Mouse (Mus musculus) hindbrain, embryonic 14.5 days (tissue): Measurements from ENCODE around the gene Ppfia4. TPM values are rescaled to one million over a fixed set of nuclear protein-coding genes. Genes with fewer than 3 reads are reported as not detected.

Experiments used
- ATAC-seq: fragments of 200-750 bp; cut with Nextera tagmentation; 2 replicates; pipeline ENCODE4 v1.8.0; 2017; ENCODE audit warnings: moderate number of reproducible peaks, mild to moderate bottlenecking, moderate TSS enrichment, moderate library complexity; ENCODE audit not compliant: low FRiP score
- DNase-seq: peaks from one replicate; pipeline ENCODE4 v3.0.0-alpha.2; 2015; ENCODE audit warnings: low spot score
- H3K27ac ChIP-seq: fragments of 300-500 bp; sonication (generic); 2 replicates; pipeline ENCODE4 v1.5.1; 2014; ENCODE audit warnings: mild to moderate bottlenecking, moderate library complexity
- H3K27me3 ChIP-seq: fragments of 300-500 bp; sonication (generic); 2 replicates; pipeline ENCODE4 v1.6.1; 2014; ENCODE audit warnings: mild to moderate bottlenecking, low read length, mixed read lengths; ENCODE audit not compliant: control insufficient read depth, insufficient read depth
- H3K36me3 ChIP-seq: fragments of 300-500 bp; sonication (generic); replicated peaks from 2 replicates; pipeline ENCODE4 v1.6.1; 2014; ENCODE audit not compliant: control insufficient read depth, insufficient read depth
- H3K4me1 ChIP-seq: fragments of 300-500 bp; sonication (generic); replicated peaks from 2 replicates; pipeline ENCODE4 v1.6.1; 2014; ENCODE audit warnings: antibody characterized with exemption, low read length, mixed read lengths; ENCODE audit not compliant: control insufficient read depth, insufficient read depth
- H3K4me2 ChIP-seq: fragments of 300-500 bp; sonication (generic); replicated peaks from 2 replicates; pipeline ENCODE4 v1.6.1; 2014; ENCODE audit warnings: mild to moderate bottlenecking, moderate library complexity
- H3K4me3 ChIP-seq: fragments of 300-500 bp; sonication (generic); replicated peaks from 2 replicates; pipeline ENCODE4 v1.5.1; 2014; ENCODE audit warnings: mild to moderate bottlenecking, low read length
- H3K9ac ChIP-seq: fragments of 300-500 bp; sonication (generic); 2 replicates; pipeline ENCODE4 v1.6.1; 2014
- H3K9me3 ChIP-seq: fragments of 300-500 bp; sonication (generic); 2 replicates; pipeline ENCODE4 v1.6.1; 2016; ENCODE audit warnings: low read length; ENCODE audit not compliant: control insufficient read depth
- WGBS: fragments of 180-500 bp; shearing (Covaris S2); extraction: QIAGEN DNeasy Blood & Tissue Kit; methylation state at CpG from one replicate; pipeline ENCODE4 v1.1.7; 2014; 5-methylcytosine and 5-hydroxymethylcytosine counted together
- polyA plus RNA-seq: library from polyadenylated mRNA; unstranded; fragments of >200 nt; fragmentation: Nextera tagmentation; extraction: Ambion mirVana; gene quantifications from 2 replicates; pipeline ENCODE4 v1.2.1, GENCODE M21; 2014

Gene Ppfia4
- polyA plus RNA-seq, 1 experiment from 2014 or later, result 20.4 TPM

GRCm38 (mm10) chr1:134341641-134342277 lies 9.0 kb upstream of the Ppfia4 start:
- Histone ChIP-seq H3K4me2 (no peak overlapping the region), H3K27me3 (no peaks in the 10 kb centered on the region), H3K9me3 (no peaks in the 10 kb centered on the region), H3K4me1 (peaks cover 8% of the 10 kb centered on the region; the same call in 1 of the 2 replicates), H3K36me3 (peaks cover 12% of the 10 kb centered on the region), H3K4me3 (no peak overlapping the region), H3K27ac (no peak overlapping the region), H3K9ac (no peak overlapping the region)
- DNase-seq (no peak), ATAC-seq (no peak)
- 80% methylated on average over 5 of the region's 5 CpGs for WGBS

GRCm38 (mm10) chr1:134339757-134340619 lies 7.3 kb upstream of the Ppfia4 start:
- Histone ChIP-seq H3K4me3 (no peak overlapping the region), H3K9me3 (no peaks in the 10 kb centered on the region), H3K4me2 (no peak overlapping the region), H3K4me1 (peaks cover 8% of the 10 kb centered on the region; the same call in 1 of the 2 replicates), H3K27me3 (no peaks in the 10 kb centered on the region), H3K27ac (no peak overlapping the region), H3K36me3 (no peaks in the 10 kb centered on the region), H3K9ac (no peak overlapping the region)
- no peak for ATAC-seq
- DNase-seq, result no peak
- 91% methylated on average over 18 of the region's 18 CpGs for WGBS

- no peaks in the 10 kb centered on the region for H3K36me3 ChIP-seq
- H3K4me2 ChIP-seq, result no peak overlapping the region
- DNase-seq, result no peak
- no peak overlapping the region for H3K27ac ChIP-seq
- H3K9me3 ChIP-seq, result no peaks in the 10 kb centered on the region
- H3K4me3 ChIP-seq, result no peak overlapping the region
- no peak overlapping the region for H3K9ac ChIP-seq
- H3K4me1 ChIP-seq, result peaks cover 11% of the 10 kb centered on the region; the same call in 1 of the 2 replicates
- 97% methylated on average over 7 of the region's 7 CpGs for WGBS
- no peaks in the 10 kb centered on the region for H3K27me3 ChIP-seq
- no peak for ATAC-seq
Observed at GRCm38 (mm10) chr1:134339162-134339561, 6.4 kb upstream of the Ppfia4 start.

GRCm38 (mm10) chr1:134336958-134337710 lies 4.4 kb upstream of the Ppfia4 start:
- DNase-seq (no peak), ATAC-seq (no peak)
- Histone ChIP-seq H3K4me1 (0 out of 2 replicates have a peak, but pooled peaks cover 3% of the 10 kb centered on the region), H3K9ac (no peak overlapping the region), H3K27ac (no peak overlapping the region), H3K27me3 (no peaks in the 10 kb centered on the region), H3K36me3 (no peaks in the 10 kb centered on the region), H3K9me3 (no peaks in the 10 kb centered on the region), H3K4me2 (no peak overlapping the region), H3K4me3 (no peak overlapping the region)
- 83% methylated on average over 11 of the region's 11 CpGs for WGBS

- Histone ChIP-seq H3K36me3 (no peaks in the 10 kb centered on the region), H3K4me2 (no peak overlapping the region), H3K9me3 (no peaks in the 10 kb centered on the region), H3K9ac (no peak overlapping the region), H3K4me1 (0 out of 2 replicates have a peak, but pooled peaks cover 3% of the 10 kb centered on the region), H3K27ac (no peak overlapping the region), H3K27me3 (no peaks in the 10 kb centered on the region), H3K4me3 (no peak overlapping the region)
- DNase-seq (no peak), ATAC-seq (no peak)
- WGBS, result 85% methylated on average over 12 of the region's 12 CpGs
Observed at GRCm38 (mm10) chr1:134335924-134336810, 3.4 kb upstream of the Ppfia4 start.

- DNase-seq (no peak), ATAC-seq (no peak)
- Histone ChIP-seq H3K4me1 (0 out of 2 replicates have a peak, but pooled peaks cover 3% of the 10 kb centered on the region), H3K9me3 (no peaks in the 10 kb centered on the region), H3K4me2 (no peak overlapping the region), H3K9ac (no peak overlapping the region), H3K4me3 (no peak overlapping the region), H3K27me3 (no peaks in the 10 kb centered on the region), H3K27ac (no peak overlapping the region), H3K36me3 (no peaks in the 10 kb centered on the region)
- WGBS, result 83% methylated on average over 13 of the region's 13 CpGs
Observed at GRCm38 (mm10) chr1:134335211-134335923, 2.6 kb upstream of the Ppfia4 start.

- no peak overlapping the region for H3K4me3 ChIP-seq
- H3K36me3 ChIP-seq, result no peaks in the 10 kb centered on the region
- no peak overlapping the region for H3K27ac ChIP-seq
- H3K4me1 ChIP-seq, result 0 out of 2 replicates have a peak, but pooled peaks cover 3% of the 10 kb centered on the region
- WGBS, result 87% methylated on average over 7 of the region's 7 CpGs
- no peak for ATAC-seq
- H3K27me3 ChIP-seq, result no peaks in the 10 kb centered on the region
- no peak overlapping the region for H3K4me2 ChIP-seq
- no peak for DNase-seq
- H3K9me3 ChIP-seq, result no peaks in the 10 kb centered on the region
- H3K9ac ChIP-seq, result no peak overlapping the region
Observed at GRCm38 (mm10) chr1:134334111-134334827, 1.5 kb upstream of the Ppfia4 start.
